Mouse (Mus musculus) cerebellum, adult 18-20 months (tissue): Measurements from ENCODE around the gene Npy2r.

Source experiments
- DNase-seq, 2 experiments: peaks; one replicate each; pipeline ENCODE4 v3.0.0; 2021

Npy2r gene

DNA sequence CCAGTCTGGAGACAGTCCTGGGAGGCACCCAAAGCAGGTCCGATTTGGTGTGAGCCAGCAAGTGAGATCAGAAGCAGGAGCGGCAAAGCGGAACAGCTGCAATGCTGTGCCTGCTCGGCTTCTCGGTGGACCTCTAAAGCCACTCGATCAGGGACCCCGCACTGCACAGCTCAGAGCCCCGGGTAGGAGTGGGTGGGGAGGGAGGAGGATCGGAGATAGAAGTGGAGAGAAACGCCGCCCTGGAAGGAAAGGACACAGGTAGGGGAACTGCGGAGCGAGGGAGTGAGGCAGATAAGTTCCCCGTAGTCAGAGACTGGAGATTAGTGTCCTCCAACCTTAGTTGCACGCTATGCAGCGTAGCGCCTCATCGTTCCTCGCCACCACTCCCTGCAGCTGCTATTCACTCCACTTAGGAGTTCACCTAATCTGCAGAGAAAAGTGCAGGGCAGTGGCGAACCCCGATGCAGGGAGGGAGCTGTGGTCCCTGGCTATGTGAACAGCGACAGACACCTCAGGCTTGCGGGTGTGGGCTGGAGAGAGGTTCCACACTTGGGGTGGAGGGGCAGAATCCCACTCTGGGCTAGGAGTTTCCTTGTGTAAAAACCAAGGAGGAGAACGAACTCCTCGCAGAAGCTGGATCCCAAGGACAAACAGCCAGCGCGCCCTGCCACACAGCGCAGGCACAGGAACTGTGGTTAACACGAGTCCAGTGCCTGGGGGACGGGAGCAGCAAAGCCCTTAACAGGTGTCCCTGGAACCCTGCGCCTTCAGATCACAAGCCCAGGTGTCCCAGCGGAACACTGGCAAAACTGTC, at the start of gene Npy2r:
Gene Npy2r, minus strand, starts transcription at position 177 of the 814 bp plus-strand sequence.
- peak; percentile 4 to 6 for DNase-seq

DNA sequence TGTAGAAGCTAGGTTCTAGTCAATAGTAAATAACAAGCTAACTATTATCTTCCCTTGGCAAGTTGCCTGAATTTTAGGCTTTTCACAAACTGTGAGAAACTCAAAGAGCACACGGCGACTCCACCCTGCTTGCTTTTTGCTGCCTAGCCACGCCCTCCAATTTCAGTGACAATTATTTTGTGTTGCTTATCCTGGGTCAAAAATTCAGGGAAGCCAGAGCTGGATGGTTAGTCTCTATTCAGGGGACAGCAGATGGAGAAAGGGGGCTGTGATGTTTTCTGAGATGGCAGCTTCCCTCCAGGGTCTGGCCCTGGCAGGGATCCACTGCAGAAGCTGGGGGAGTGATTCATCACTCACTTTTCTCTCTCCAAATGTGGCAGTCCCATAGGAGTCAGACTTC, 9.9 kb upstream of the Npy2r start:
- DNase-seq: no peak

DNA sequence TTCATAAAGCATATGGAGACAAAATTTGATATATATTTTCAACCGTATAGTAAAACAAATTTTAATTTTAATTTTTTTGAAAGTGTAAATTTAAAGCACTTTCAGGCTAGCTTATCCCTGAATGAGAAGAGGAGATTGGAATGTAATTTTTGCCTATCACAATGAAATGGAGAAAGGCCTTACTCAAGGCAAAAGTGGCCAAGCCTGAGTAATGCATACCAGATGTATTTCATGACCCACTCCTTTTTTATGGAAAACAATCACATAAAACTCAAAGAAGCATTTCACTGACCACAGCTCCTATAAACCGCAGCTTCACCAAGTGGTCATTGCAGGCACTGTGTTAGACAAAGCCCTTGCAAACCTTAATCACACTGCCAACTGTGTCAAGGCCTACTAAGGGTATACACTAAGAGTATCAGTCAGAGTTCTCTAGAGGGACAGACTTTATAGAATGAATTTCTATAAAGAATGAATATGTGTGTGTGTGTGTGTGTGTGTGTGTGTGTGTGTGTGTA, 8.5 kb upstream of the Npy2r start:
- DNase-seq: no peak

- no peak for DNase-seq
These were observed 2.0 kb upstream of the Npy2r start for GRCm38 (mm10) chr3:82549932-82550331.

DNA sequence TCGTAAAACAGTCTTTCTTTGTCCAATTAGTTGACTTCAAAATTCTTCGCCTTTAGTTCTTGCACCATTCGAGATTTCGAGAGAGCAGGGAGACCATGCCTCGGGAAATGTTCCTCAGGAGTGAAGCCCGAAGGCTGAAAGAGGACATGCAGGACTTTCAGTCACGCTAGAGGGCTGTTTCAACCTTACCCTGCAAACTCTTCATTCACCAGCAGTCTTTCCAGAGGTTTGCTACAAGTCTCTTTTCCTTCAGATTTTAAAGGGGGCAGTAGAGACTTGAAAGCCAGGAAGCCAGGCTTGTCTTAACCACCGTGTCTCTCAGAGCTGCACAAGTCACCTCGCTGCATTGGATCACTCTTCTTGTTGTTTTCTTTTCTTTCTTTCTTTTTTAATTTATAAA, 869 bp upstream of the Npy2r start:
- no peak for DNase-seq

DNA sequence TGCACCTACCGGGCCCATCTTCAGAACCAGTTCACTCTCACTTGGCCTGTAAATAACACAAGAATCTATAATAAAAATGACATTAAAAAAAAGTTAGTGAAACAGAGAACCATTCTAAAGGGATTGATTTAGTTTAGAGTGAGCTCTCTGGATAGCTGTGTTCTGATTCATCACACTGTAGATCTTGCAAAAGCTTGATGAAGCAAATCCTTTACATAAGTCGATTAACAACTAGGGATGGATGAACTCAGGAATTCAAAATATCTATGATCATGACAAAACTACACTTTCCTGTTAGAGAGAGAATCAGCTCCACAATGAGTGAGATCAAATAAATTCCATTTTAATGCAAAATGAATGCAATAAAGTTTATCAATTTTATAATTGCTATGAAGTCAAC, 6.4 kb downstream of the Npy2r start:
- no peak for DNase-seq

DNA sequence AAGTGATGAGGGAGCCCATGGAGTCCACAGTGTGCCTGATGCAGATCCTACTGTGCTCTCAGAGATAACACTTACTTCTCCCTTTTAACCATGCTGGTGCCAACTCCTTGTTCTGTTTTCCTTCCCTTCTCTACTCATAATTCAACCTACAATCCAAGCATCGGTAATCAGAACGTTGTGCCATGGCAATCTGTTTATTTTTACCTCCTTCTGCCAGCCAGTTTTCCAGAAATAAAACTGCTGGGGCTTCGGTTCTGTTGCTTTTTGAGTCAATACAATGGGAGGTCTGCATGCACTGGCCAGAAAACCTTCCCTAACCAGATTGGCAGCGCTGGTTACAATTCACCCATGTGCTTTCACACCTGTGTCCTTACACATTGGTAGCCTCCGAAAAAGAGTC, 7.9 kb downstream of the Npy2r start:
- DNase-seq: no peak

DNA sequence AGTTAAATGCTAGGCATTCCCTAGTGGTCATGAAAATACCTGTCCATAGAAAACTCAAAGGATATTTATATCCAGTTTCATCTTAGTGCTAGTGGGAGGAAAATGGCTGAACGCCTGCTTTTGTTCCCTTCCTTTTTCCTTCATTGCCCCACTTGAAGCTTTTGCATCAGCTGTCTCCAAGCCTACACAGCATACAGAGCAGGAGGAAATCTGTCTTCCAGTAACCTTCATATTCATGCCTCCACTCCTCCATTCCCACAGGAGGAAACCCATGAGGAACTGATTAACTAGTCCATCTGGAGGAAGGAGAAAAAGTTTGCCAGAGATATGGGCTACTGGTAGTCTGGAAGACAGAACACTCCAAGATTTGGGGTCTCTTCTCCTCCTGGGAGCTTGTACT, 23.1 kb downstream of the Npy2r start:
- DNase-seq: no peak

DNA sequence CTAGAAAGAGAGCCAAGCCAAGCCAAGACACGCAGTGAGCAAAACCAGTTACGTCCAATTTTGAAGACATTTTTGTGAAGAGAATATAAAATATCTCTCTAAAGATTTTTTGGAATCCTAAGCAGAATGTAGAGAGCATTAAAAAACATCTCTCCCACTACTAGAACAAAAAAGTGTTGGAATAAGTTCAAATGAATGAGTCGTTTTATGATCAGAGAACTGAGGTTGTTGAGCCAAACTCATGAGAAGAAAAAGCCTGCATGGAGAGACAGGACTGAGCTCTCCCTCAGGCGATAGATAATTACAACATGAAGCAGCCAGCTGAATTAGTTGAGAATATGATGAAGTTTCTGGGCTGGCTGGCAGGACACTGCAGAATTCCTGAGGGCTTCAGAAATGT, 49.9 kb downstream of the Npy2r start:
- no peak for DNase-seq
